Mouse (Mus musculus): ENCODE measurements around the gene Dhrs9. TPM values are rescaled to one million over a fixed set of nuclear protein-coding genes. Genes with fewer than 3 reads are reported as not detected.
A peak's percentile ranks its signal among the peaks of the same experiment; 100 is the strongest.

Gene Dhrs9
- polyA plus RNA-seq, 1 experiment from 2014 or later: 0.94 TPM

- Histone ChIP-seq H3K4me3 (ENCODE audit: low read depth, low read length) (no peak overlapping the region), H3K4me1 (ENCODE audit: control insufficient read depth, insufficient read depth, low read length) (no peaks in the 10 kb centered on the region), H3K4me2 (replicated peaks; ENCODE audit: low read depth, low read length) (no peak overlapping the region), H3K9me3 (ENCODE audit: control insufficient read depth, low read depth, low read length) (no peaks in the 10 kb centered on the region), H3K27me3 (ENCODE audit: control insufficient read depth, insufficient read depth, low read length) (no peaks in the 10 kb centered on the region), H3K36me3 (ENCODE audit: control insufficient read depth, insufficient read depth, low read length) (no peaks in the 10 kb centered on the region), H3K9ac (replicated peaks; ENCODE audit: low read depth, low read length) (no peak overlapping the region), H3K27ac (ENCODE audit: low read length) (no peak overlapping the region)
- 79% methylated on average over 7 of the region's 7 CpGs for WGBS
- no peak for ATAC-seq (ENCODE audit: insufficient number of reproducible peaks, insufficient read depth, low FRiP score, low read depth)
Observed at GRCm38 (mm10) chr2:69402309-69402708, 22.1 kb downstream of the Dhrs9 start.

- no peaks in the 10 kb centered on the region for H3K9me3 ChIP-seq (ENCODE audit: control insufficient read depth, low read depth, low read length)
- WGBS: 81% methylated on average over 5 of the region's 5 CpGs
- no peaks in the 10 kb centered on the region for H3K27me3 ChIP-seq (ENCODE audit: control insufficient read depth, insufficient read depth, low read length)
- no peak overlapping the region for H3K27ac ChIP-seq (ENCODE audit: low read length)
- H3K4me2 ChIP-seq (replicated peaks; ENCODE audit: low read depth, low read length): no peak overlapping the region
- H3K9ac ChIP-seq (replicated peaks; ENCODE audit: low read depth, low read length): no peak overlapping the region
- no peaks in the 10 kb centered on the region for H3K4me1 ChIP-seq (ENCODE audit: control insufficient read depth, insufficient read depth, low read length)
- H3K4me3 ChIP-seq (ENCODE audit: low read depth, low read length): no peak overlapping the region
- no peak for ATAC-seq (ENCODE audit: insufficient number of reproducible peaks, insufficient read depth, low FRiP score, low read depth)
- no peaks in the 10 kb centered on the region for H3K36me3 ChIP-seq (ENCODE audit: control insufficient read depth, insufficient read depth, low read length)
Observed at GRCm38 (mm10) chr2:69405692-69406091, 25.4 kb downstream of the Dhrs9 start.

- ATAC-seq (ENCODE audit: insufficient number of reproducible peaks, insufficient read depth, low FRiP score, low read depth): no peak
- no peaks in the 10 kb centered on the region for H3K9me3 ChIP-seq (ENCODE audit: control insufficient read depth, low read depth, low read length)
- no peaks in the 10 kb centered on the region for H3K27me3 ChIP-seq (ENCODE audit: control insufficient read depth, insufficient read depth, low read length)
- no peak overlapping the region for H3K4me2 ChIP-seq (replicated peaks; ENCODE audit: low read depth, low read length)
- H3K4me3 ChIP-seq (ENCODE audit: low read depth, low read length): no peak overlapping the region
- H3K9ac ChIP-seq (replicated peaks; ENCODE audit: low read depth, low read length): no peak overlapping the region
- no peaks in the 10 kb centered on the region for H3K36me3 ChIP-seq (ENCODE audit: control insufficient read depth, insufficient read depth, low read length)
- H3K27ac ChIP-seq (ENCODE audit: low read length): no peak overlapping the region
- 92% methylated on average over 10 of the region's 10 CpGs for whole genome bisulfite sequencing
- H3K4me1 ChIP-seq (ENCODE audit: control insufficient read depth, insufficient read depth, low read length): no peaks in the 10 kb centered on the region
Observed at GRCm38 (mm10) chr2:69414539-69414938, 34.3 kb downstream of the Dhrs9 start.

GRCm38 (mm10) chr2:69415070-69415469 lies 34.8 kb downstream of the Dhrs9 start:
- Histone ChIP-seq H3K4me3 (ENCODE audit: low read depth, low read length) (no peak overlapping the region), H3K9me3 (ENCODE audit: control insufficient read depth, low read depth, low read length) (no peaks in the 10 kb centered on the region), H3K9ac (replicated peaks; ENCODE audit: low read depth, low read length) (no peak overlapping the region), H3K4me1 (ENCODE audit: control insufficient read depth, insufficient read depth, low read length) (no peaks in the 10 kb centered on the region), H3K27ac (ENCODE audit: low read length) (no peak overlapping the region), H3K4me2 (replicated peaks; ENCODE audit: low read depth, low read length) (no peak overlapping the region), H3K36me3 (ENCODE audit: control insufficient read depth, insufficient read depth, low read length) (no peaks in the 10 kb centered on the region), H3K27me3 (ENCODE audit: control insufficient read depth, insufficient read depth, low read length) (no peaks in the 10 kb centered on the region)
- no peak for ATAC-seq (ENCODE audit: insufficient number of reproducible peaks, insufficient read depth, low FRiP score, low read depth)
- 81% methylated on average over 6 of the region's 6 CpGs for WGBS

- no peaks in the 10 kb centered on the region for H3K36me3 ChIP-seq (ENCODE audit: control insufficient read depth, insufficient read depth, low read length)
- ATAC-seq (ENCODE audit: insufficient number of reproducible peaks, insufficient read depth, low FRiP score, low read depth): peak; percentile 58; the same call in 1 of the 2 replicates
Observed at GRCm38 (mm10) chr2:69418294-69418881, 38.1 kb downstream of the Dhrs9 start.

GRCm38 (mm10) chr2:69424829-69425228 lies 44.6 kb downstream of the Dhrs9 start:
- 55% methylated on average over 5 of the region's 5 CpGs for WGBS
- H3K36me3 ChIP-seq (ENCODE audit: control insufficient read depth, insufficient read depth, low read length): no peaks in the 10 kb centered on the region
- H3K4me3 ChIP-seq (ENCODE audit: low read depth, low read length): no peak overlapping the region
- no peak overlapping the region for H3K27ac ChIP-seq (ENCODE audit: low read length)
- H3K4me1 ChIP-seq (ENCODE audit: control insufficient read depth, insufficient read depth, low read length): no peaks in the 10 kb centered on the region
- no peaks in the 10 kb centered on the region for H3K9me3 ChIP-seq (ENCODE audit: control insufficient read depth, low read depth, low read length)
- H3K9ac ChIP-seq (replicated peaks; ENCODE audit: low read depth, low read length): no peak overlapping the region
- no peaks in the 10 kb centered on the region for H3K27me3 ChIP-seq (ENCODE audit: control insufficient read depth, insufficient read depth, low read length)
- no peak for ATAC-seq (ENCODE audit: insufficient number of reproducible peaks, insufficient read depth, low FRiP score, low read depth)
- no peak overlapping the region for H3K4me2 ChIP-seq (replicated peaks; ENCODE audit: low read depth, low read length)

More at GRCm38 (mm10) chr2:69418294-69418881, 38.1 kb downstream of the Dhrs9 start:
- H3K4me1 ChIP-seq (ENCODE audit: control insufficient read depth, insufficient read depth, low read length): no peaks in the 10 kb centered on the region
- no peaks in the 10 kb centered on the region for H3K27me3 ChIP-seq (ENCODE audit: control insufficient read depth, insufficient read depth, low read length)
- H3K4me3 ChIP-seq (ENCODE audit: low read depth, low read length): no peak overlapping the region
- H3K9me3 ChIP-seq (ENCODE audit: control insufficient read depth, low read depth, low read length): no peaks in the 10 kb centered on the region
- no peak overlapping the region for H3K27ac ChIP-seq (ENCODE audit: low read length)
- H3K9ac ChIP-seq (replicated peaks; ENCODE audit: low read depth, low read length): no peak overlapping the region
- 15% methylated on average over 11 of the region's 11 CpGs for WGBS
- no peak overlapping the region for H3K4me2 ChIP-seq (replicated peaks; ENCODE audit: low read depth, low read length)

GRCm38 (mm10) chr2:69426081-69426480 lies 45.8 kb downstream of the Dhrs9 start:
- no peak overlapping the region for H3K27ac ChIP-seq (ENCODE audit: low read length)
- WGBS: 86% methylated on average over 1 of the region's 1 CpGs
- H3K27me3 ChIP-seq (ENCODE audit: control insufficient read depth, insufficient read depth, low read length): no peaks in the 10 kb centered on the region
- H3K9ac ChIP-seq (replicated peaks; ENCODE audit: low read depth, low read length): no peak overlapping the region
- no peak overlapping the region for H3K4me3 ChIP-seq (ENCODE audit: low read depth, low read length)
- no peaks in the 10 kb centered on the region for H3K9me3 ChIP-seq (ENCODE audit: control insufficient read depth, low read depth, low read length)
- H3K4me2 ChIP-seq (replicated peaks; ENCODE audit: low read depth, low read length): no peak overlapping the region
- no peaks in the 10 kb centered on the region for H3K36me3 ChIP-seq (ENCODE audit: control insufficient read depth, insufficient read depth, low read length)
- ATAC-seq (ENCODE audit: insufficient number of reproducible peaks, insufficient read depth, low FRiP score, low read depth): no peak
- no peaks in the 10 kb centered on the region for H3K4me1 ChIP-seq (ENCODE audit: control insufficient read depth, insufficient read depth, low read length)

- no peak overlapping the region for H3K4me2 ChIP-seq (replicated peaks; ENCODE audit: low read depth, low read length)
- no peaks in the 10 kb centered on the region for H3K4me1 ChIP-seq (ENCODE audit: control insufficient read depth, insufficient read depth, low read length)
- H3K36me3 ChIP-seq (ENCODE audit: control insufficient read depth, insufficient read depth, low read length): no peaks in the 10 kb centered on the region
- no peak overlapping the region for H3K27ac ChIP-seq (ENCODE audit: low read length)
- H3K9me3 ChIP-seq (ENCODE audit: control insufficient read depth, low read depth, low read length): no peaks in the 10 kb centered on the region
- no peak for ATAC-seq (ENCODE audit: insufficient number of reproducible peaks, insufficient read depth, low FRiP score, low read depth)
- WGBS: 85% methylated on average over 10 of the region's 10 CpGs
- no peaks in the 10 kb centered on the region for H3K27me3 ChIP-seq (ENCODE audit: control insufficient read depth, insufficient read depth, low read length)
- no peak overlapping the region for H3K9ac ChIP-seq (replicated peaks; ENCODE audit: low read depth, low read length)
- H3K4me3 ChIP-seq (ENCODE audit: low read depth, low read length): no peak overlapping the region
Observed at GRCm38 (mm10) chr2:69427141-69427540, 46.9 kb downstream of the Dhrs9 start.

GRCm38 (mm10) chr2:69428116-69428515 lies 47.9 kb downstream of the Dhrs9 start:
- Histone ChIP-seq H3K4me3 (ENCODE audit: low read depth, low read length) (no peak overlapping the region), H3K9me3 (ENCODE audit: control insufficient read depth, low read depth, low read length) (no peaks in the 10 kb centered on the region), H3K27me3 (ENCODE audit: control insufficient read depth, insufficient read depth, low read length) (no peaks in the 10 kb centered on the region), H3K4me2 (replicated peaks; ENCODE audit: low read depth, low read length) (no peak overlapping the region), H3K4me1 (ENCODE audit: control insufficient read depth, insufficient read depth, low read length) (no peaks in the 10 kb centered on the region), H3K9ac (replicated peaks; ENCODE audit: low read depth, low read length) (no peak overlapping the region), H3K27ac (ENCODE audit: low read length) (no peak overlapping the region), H3K36me3 (ENCODE audit: control insufficient read depth, insufficient read depth, low read length) (no peaks in the 10 kb centered on the region)
- WGBS: 29% methylated on average over 3 of the region's 3 CpGs
- no peak for ATAC-seq (ENCODE audit: insufficient number of reproducible peaks, insufficient read depth, low FRiP score, low read depth)

Measured in stomach, embryonic 14.5 days (tissue).